Mouse (Mus musculus): Measurements from ENCODE around the gene 2700081O15Rik.

The 2700081O15Rik gene

GRCm38 (mm10) chr19:7467915-7468314 lies 50.5 kb downstream of the 2700081O15Rik start:
- intact Hi-C loops (cut with DNase I) = no loop called here

GRCm38 (mm10) chr19:7470643-7471042 lies 53.2 kb downstream of the 2700081O15Rik start:
- intact Hi-C loops (cut with DNase I) = no loop called here

Small RNA genes lying within 50 kb of the gene (microRNA-seq; reads per million reads assigned to microRNA genes)
- 0.34 to 0.37 reads per million in 2 experiments for gene Mir6991
